Comparison of ENCODE assay signal across 8 mouse cellular contexts in genomic region chr4:49059402-49060381, GRCm38 (mm10). TPM values are rescaled to one million over a fixed set of nuclear protein-coding genes. Genes with fewer than 3 reads are reported as not detected.
DNase-seq lines count a peak whose midpoint lies in the region; ATAC-seq lines count a peak whose summit lies in the region.

No protein-coding gene starts in this region.

- peak; percentile 59 for ATAC-seq in cerebellum, adult (ENCODE audit: insufficient number of reproducible peaks, low FRiP score, low TSS enrichment)
- peak; percentile 87 for ATAC-seq in kidney, embryonic 14.5 days (ENCODE audit: low FRiP score, low TSS enrichment)
- no peak for ATAC-seq in megakaryocyte-erythroid progenitor cell, adult 5-6 weeks (replicated peaks; ENCODE audit: low FRiP score, low TSS enrichment, poor library complexity, severe bottlenecking)

- WGBS in kidney, embryonic 14.5 days = under 1% methylated on average over 61 of the region's 62 CpGs

- H3K9ac ChIP-seq in kidney, embryonic 14.5 days (ENCODE audit: low read depth, low read length) = peak overlapping the region; percentile 50

- H3K36me3 ChIP-seq in kidney, embryonic 14.5 days (ENCODE audit: control insufficient read depth, insufficient read depth, low read length) = no peaks in the 10 kb centered on the region

- no peak for DNase-seq in cerebellum, adult 9-10 months
- DNase-seq in cerebellum, postnatal 14 days = peak; percentile 63 to 70
- peak; percentile 24 to 35 for DNase-seq in frontal cortex, postnatal 25 days (ENCODE audit: low spot score in 2 of 2)
- DNase-seq in liver = peak; percentile 15
- peak; percentile 11 for DNase-seq in ovary, postnatal 14 days (ENCODE audit: low spot score)

- no peaks in the 10 kb centered on the region for H3K4me1 ChIP-seq in kidney, embryonic 14.5 days (ENCODE audit: control insufficient read depth, insufficient read depth, low read length)

- peaks cover 13% of the 10 kb centered on the region; the same call in 1 of the 2 replicates for H3K27me3 ChIP-seq in kidney, embryonic 14.5 days (ENCODE audit: control insufficient read depth, insufficient read depth, low read length)

- no peak overlapping the region for H3K27ac ChIP-seq in kidney, embryonic 14.5 days (ENCODE audit: low read depth, low read length)

- H3K9me3 ChIP-seq in kidney, embryonic 14.5 days (ENCODE audit: control insufficient read depth, low read length) = no peaks in the 10 kb centered on the region

- peak overlapping the region; percentile 64 for H3K4me3 ChIP-seq in kidney, embryonic 14.5 days (ENCODE audit: low read length)

- H3K4me2 ChIP-seq in kidney, embryonic 14.5 days (replicated peaks; ENCODE audit: low read depth, low read length) = peak overlapping the region; percentile 95

RNA-seq across cellular contexts. Expression of gene Plppr1, which starts 0.6 kb away (rescaled TPM):
- 3.1 and 4.5 TPM in 2 replicates for polyA plus RNA-seq in kidney, embryonic 14.5 days (2014; fragmentation: Nextera tagmentation; extraction: Ambion mirVana)
- total RNA-seq in megakaryocyte-erythroid progenitor cell, adult 5-6 weeks (2014; fragmentation: Nextera tagmentation) = not detected in 2 replicates
- not detected in 2 replicates for total RNA-seq in megakaryocyte-erythroid progenitor cell, adult 5-6 weeks (2017)
